Mouse (Mus musculus) erythroblast, embryonic 14.5 days (primary cell): ENCODE data around the gene Agap2.

ENCODE experiments used
- GATA1 ChIP-seq: IDR thresholded peaks from 2 replicates; pipeline ENCODE4 v1.6.1; 2012; ENCODE audit warnings: low read length, inconsistent platforms, mixed read lengths
- TAL1 ChIP-seq: IDR thresholded peaks from 3 replicates; pipeline ENCODE4 v1.6.1; 2012; ENCODE audit warnings: low read length, inconsistent platforms, mixed read lengths

DNA sequence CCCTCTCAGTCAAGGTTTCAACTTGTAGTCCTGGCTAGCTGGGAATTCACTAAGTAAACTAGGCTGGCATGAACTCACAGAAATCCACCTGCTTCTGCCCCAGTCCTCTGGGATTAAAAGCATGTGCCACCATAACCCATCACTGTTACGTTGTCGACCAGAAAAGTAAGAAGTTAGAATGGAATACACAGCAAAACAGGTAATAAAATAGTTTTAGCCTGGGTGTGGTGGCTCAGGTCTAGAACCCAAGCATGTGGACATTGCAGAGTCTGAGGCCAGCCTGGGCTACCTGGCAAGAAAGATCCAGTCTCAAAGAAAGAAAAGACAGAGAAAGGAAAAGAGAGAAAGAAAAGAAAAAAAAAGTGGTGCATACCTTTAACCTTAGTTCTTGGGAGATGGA lies 13.6 kb upstream of the Agap2 start:
- TF ChIP-seq GATA1 (no peak), TAL1 (no peak)
